Mouse (Mus musculus): ENCODE data around the gene Sytl3.

Gene Sytl3

DNA sequence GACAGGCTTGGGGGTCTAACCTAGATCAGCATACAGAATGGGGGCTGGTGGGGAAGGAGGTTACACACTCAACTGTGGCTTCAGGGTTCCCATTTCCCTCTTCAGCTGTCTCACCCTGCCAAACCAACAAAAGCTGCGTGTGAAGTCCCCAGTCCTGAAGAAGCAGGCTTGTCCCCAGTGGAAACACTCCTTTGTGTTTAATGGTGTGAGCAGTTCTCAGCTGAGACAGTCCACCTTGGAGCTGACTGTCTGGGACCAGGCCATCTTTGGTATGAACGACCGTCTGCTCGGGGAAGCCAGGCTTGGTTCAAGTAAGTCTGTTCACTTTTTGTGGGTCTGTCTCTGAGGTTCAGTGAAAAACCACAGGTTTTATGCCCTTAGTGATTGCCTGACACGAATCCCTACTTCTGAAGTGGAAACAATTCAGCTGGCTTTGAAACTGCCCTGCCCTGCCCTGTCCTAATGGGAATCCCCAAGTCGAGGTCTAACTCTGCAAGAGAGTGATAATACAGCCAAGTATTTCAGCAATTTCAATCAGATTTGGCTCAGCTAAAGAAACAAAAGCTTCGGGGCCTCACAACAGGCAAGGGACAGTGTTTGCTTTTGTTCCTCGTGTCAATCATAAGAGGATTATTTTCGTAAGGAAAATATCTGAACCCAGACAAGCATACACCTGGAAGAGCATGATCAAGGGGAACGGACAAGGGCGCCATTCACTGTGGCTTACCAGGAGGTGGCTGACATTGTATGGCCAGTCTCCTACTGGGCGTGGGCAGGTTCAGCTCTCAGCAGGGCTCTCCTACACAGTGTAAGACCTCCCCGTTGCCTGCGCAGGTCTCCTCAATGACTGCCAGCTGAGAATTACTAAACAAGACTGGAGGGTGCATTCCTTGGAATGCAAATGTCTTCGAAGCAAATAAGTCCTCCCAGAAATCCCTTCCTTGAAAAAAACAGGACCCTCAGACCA lies 77.7 kb downstream of the Sytl3 start:
- no peak for DNase-seq (ENCODE audit: low spot score)

DNA sequence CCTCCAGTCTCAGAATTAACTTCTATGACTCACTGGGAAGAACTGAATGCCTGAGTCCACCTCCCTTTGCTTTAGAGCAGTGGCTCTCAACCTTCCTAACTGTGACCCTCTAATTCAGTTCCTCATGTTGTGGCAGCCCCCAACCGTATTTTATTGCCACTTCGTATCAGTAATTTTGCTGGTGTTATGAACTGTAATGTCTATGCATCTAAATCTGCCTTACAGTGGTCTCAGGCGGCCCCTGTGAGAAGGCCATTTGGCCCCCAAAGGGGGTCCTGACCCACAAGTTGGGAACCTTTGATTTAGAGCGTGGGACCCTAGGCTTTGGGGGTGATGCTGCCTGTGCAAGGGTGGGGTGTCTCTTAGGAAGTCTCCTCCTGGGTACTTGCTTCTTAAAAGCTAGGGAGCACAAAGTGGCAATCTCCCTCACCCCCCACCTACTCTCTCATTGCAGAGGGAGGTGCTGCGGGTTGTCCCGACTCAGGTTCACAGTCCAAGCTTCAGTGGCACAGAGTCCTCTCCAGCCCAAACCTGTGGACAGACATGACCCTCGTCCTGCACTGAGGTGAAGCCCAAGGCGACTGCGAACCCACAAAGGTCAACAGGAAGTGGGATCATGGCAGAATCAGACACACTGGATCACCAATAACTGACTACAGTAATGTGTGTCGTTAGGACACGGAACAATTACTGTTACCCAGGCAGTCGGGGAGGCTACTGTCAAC lies 78.5 kb downstream of the Sytl3 start:
- no peak for DNase-seq (ENCODE audit: low spot score)

DNA sequence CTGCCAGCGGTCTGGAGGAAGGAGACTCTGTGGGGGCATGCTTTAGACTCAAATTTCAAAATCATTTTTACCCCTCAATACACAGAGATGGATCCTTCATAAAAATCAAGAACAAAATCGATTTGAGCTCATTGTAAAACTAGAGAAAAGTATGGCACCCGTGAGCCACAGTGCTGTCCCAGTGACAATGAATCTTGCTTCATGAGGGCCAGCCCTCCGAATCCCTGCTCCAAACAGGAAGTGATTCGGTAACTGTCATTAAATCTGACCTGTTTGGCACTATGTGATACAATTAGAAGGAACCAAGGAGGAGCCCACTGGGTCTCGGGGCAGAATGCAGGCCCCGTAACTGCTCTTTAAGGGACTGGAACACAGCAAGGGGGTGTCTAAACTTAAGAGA lies 79.9 kb downstream of the Sytl3 start:
- no peak for DNase-seq (ENCODE audit: low spot score)

DNA sequence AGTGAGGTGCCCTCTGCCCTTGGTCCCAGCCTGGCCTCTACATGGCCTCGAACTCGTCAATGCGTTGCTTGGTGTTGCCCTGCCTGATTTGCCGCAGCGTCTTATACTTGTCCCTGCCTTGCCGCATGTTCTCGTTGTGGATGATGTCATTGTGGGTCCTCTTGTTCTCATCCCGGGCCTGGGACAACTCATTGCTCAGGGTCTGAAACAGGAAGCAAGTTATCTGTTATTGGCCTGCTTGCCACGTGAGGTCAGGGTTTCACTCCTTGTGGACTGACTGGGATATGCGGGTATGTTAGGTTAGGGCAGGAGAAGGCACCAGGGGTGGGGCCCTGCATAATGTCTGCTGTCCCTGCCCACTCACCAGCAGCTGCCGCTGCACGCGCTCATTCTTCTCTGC lies 80.4 kb downstream of the Sytl3 start:
- no peak for DNase-seq (ENCODE audit: low spot score)

DNA sequence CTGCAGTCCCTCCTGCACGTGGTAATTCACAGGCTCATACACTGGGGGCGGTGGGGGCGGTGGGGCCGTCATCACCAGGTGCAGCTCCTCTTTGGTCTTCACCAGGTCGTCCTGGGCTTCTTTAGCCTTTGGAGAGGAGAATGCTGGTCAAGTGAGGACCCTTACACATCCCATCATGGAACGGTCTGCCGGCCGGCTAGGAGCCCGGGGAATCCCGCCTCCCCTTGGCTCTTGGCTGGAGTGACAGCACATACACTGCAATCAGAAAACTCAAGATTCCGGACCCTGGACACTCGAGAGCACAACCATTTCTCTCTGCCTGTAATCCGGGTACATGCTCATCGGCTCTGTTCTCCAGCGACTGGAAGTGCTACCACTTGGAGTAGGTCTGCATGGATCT lies 80.9 kb downstream of the Sytl3 start:
- DNase-seq (ENCODE audit: low spot score) = no peak

DNA sequence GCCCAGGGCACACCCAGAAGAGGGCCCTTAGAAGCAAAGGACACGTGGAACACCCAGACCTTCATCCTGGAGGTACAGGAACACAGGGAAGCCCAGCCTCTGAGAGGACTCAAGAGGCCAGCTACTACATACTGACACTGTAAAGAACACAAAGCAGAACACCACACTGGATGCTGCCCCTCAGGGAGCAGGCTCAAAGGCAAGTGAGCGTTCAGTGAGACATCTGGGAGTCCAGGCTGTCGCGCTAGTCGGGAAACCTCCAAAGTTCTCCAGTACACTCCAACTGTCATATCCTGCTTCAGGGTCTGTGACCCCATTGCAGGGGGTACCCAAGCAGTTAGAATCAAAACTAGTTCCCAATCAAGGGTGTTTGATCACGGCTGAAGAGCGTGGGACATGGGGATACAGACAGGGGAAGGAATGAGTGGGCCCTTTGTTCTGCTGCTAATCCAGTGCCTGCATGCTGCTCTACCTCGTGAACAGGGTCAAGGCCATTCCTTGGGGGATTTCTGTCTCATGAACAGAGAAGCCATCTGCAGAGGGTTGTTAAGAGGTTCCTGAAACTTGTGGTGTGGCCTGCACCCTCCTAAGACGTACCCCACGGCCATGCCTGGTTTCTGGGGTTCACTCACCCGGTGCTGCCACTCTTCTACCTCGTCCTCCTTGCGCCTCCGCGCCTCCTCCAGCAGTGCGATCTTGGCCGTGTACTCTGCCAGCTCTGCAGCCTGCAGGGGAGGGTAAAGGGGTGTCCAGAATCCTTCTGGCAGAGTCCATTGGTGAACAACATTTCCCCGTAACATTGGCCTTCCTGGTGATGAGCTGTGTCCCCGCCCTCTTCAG lies 81.7 kb downstream of the Sytl3 start:
- DNase-seq (ENCODE audit: low spot score) = no peak

DNA sequence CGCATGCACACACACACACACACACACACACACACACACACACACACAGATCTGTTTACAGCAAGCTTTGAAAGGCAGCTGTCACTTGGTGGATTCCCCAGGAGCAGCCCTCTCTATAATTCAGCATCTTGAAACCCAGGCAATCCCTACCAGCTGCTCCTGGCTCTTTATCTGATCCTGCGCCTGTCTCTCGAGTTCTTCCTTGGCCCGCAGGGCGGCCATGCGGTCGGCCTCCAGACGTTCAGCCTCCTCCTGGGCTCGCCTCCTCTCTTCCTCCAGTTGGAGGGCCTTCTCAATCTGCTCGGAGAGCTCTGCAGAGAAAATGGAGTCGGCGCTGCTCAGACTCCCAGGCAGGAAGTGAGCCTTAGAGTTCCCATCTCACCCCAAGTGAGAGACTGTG lies 82.4 kb downstream of the Sytl3 start:
- no peak for DNase-seq (ENCODE audit: low spot score)

GRCm38 (mm10) chr17:6742083-6743038 lies 83.5 kb downstream of the Sytl3 start:
- DNase-seq (ENCODE audit: low spot score) = no peak

- DNase-seq (ENCODE audit: low spot score) = no peak
Observed at GRCm38 (mm10) chr17:6743039-6743575, 84.2 kb downstream of the Sytl3 start.

- DNase-seq (ENCODE audit: low spot score) = no peak
Observed at GRCm38 (mm10) chr17:6743787-6744239, 84.9 kb downstream of the Sytl3 start.

DNA sequence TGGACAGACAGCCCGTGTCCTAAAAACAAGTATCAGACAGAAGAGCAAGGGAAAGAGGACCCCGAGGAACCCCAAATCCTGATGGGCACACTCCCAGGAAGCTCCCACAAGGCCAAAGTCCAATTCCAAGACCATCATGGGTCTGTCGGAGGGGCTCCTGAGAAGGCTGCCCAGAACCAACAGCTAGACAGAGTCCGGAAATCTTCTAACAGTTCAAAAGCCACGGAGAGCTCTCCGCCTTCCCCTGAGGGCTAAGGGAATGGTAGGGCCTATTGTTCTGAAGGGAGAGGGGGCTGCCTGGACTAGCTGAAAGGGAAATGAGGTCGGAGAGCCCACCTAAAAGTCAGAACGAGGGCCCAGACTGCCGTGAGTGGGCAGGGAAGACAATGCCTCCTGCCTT lies 85.5 kb downstream of the Sytl3 start:
- no peak for DNase-seq (ENCODE audit: low spot score)

- DNase-seq (ENCODE audit: low spot score) = no peak
Observed at GRCm38 (mm10) chr17:6744871-6745270, 86.0 kb downstream of the Sytl3 start.

DNA sequence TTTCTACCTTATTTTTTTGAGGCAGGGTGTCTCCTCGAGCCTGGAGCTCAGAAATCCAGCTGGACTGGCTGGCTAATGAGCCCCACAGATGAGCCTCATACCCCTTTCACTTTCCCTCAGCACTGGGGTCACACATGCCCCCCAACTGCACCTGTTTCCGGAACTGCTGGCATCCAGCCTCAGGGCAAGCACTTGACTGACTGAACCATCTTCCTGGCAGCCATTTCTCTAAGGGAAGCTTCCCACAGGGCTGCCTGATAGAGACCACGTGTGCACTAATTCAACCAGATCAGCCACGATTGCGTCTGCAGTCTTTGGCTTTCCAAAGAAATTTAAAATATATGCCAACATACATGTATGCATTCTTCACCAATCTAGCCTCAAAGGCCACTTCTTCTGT lies 86.6 kb downstream of the Sytl3 start:
- no peak for DNase-seq (ENCODE audit: low spot score)

- no peak for DNase-seq (ENCODE audit: low spot score)
Observed at GRCm38 (mm10) chr17:6745975-6746374, 87.1 kb downstream of the Sytl3 start.

GRCm38 (mm10) chr17:6746452-6747231 lies 87.7 kb downstream of the Sytl3 start:
- no peak for DNase-seq (ENCODE audit: low spot score)

- DNase-seq (ENCODE audit: low spot score) = no peak
Observed at GRCm38 (mm10) chr17:6747478-6747877, 88.6 kb downstream of the Sytl3 start.

DNA sequence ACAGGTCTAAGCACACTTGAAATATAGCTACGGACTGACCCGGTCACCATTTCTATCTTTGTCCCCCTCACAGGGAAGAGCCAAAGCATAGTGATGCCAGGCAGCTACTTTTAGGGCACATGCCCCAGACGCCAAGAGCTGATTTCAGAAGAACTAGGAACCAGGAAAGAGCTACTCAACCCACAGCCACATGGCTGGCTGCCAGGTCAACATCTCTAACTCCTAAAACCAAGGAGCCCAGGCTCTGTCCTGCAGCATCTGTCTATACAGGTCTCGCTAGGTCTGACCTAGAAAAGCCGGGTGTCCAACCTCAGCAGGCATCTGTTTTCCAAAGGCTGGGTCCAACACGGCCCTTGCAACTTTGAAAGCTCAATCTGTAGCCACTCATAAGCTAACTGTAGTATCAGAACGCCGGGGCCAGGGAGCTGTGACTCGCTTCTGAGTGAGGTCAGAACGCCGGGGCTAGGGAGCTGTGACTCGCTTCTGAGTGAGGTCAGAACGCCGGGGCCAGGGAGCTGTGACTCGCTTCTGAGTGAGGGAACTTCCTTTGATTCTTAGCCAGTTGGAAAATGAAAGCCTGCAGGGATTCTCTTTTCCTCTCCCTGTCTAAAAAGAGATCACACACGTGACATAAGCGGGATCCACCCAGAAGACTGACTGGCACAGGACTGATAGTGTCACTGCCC lies 90.0 kb downstream of the Sytl3 start:
- DNase-seq (ENCODE audit: low spot score) = no peak

DNA sequence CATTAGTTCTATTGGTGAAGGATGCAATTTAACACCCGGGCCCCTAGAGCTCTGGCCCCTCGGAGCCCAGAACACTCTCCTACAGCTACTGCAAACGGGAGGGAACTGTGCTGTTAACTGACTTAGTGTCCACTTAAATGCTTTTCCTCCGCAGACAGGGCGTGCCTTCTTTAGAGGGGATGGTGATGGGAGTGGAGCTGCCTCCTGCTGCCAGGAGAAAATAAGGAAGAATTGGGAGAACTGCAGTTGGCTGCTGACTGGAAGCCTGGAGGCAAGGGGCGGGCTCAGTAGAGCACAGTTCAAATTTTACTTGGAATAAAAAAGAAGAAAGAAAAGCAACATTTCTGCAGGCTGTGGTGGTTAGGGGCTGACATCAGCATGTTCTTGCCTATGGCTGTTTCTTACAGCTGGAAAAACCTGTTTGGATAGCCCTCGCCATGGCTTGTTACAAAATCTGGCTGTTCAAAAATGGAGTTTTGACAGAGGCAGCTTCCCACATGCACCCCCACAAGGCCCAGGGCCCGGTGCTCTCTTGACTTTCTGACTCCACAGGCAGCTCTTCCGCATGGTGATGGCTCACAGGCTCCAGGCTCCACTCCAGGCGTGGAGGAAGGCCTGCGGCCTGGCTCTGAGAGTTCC lies 92.4 kb downstream of the Sytl3 start:
- no peak for DNase-seq (ENCODE audit: low spot score)

- DNase-seq (ENCODE audit: low spot score) = no peak
Observed at GRCm38 (mm10) chr17:6752375-6752774, 93.5 kb downstream of the Sytl3 start.

Measured in spleen, adult 12 weeks (tissue).